Mouse (Mus musculus): Measurements from ENCODE around the gene Nfat5.
A peak's percentile ranks its signal among the peaks of the same experiment; 100 is the strongest.

Nfat5 gene

GRCm38 (mm10) chr8:107292119-107292927, 947 bp upstream of the Nfat5 start:
- DNase-seq (ENCODE audit: low read depth, low spot score): no peak

GRCm38 (mm10) chr8:107293641-107294628, 665 bp downstream of the Nfat5 start:
- DNase-seq (ENCODE audit: low read depth, low spot score): no peak

- DNase-seq (ENCODE audit: low read depth, low spot score): no peak
These were observed 2.2 kb downstream of the Nfat5 start for GRCm38 (mm10) chr8:107295450-107295849.

GRCm38 (mm10) chr8:107311876-107312275, 18.6 kb downstream of the Nfat5 start:
- DNase-seq (ENCODE audit: low read depth, low spot score): no peak

- peak; percentile 71 for DNase-seq (ENCODE audit: low read depth, low spot score)
These were observed 30.9 kb downstream of the Nfat5 start for GRCm38 (mm10) chr8:107324142-107324541.

GRCm38 (mm10) chr8:107329595-107329994, 36.3 kb downstream of the Nfat5 start:
- no peak for DNase-seq (ENCODE audit: low read depth, low spot score)

GRCm38 (mm10) chr8:107336480-107336879, 43.2 kb downstream of the Nfat5 start:
- DNase-seq (ENCODE audit: low read depth, low spot score): no peak

- no peak for DNase-seq (ENCODE audit: low read depth, low spot score)
These were observed 77.0 kb downstream of the Nfat5 start for GRCm38 (mm10) chr8:107370311-107370710.

- no peak for DNase-seq (ENCODE audit: low read depth, low spot score)
These were observed 84.1 kb downstream of the Nfat5 start for GRCm38 (mm10) chr8:107377346-107377745.

GRCm38 (mm10) chr8:107380734-107381133, 87.5 kb downstream of the Nfat5 start:
- no peak for DNase-seq (ENCODE audit: low read depth, low spot score)

GRCm38 (mm10) chr8:107381666-107382065, 88.4 kb downstream of the Nfat5 start:
- no peak for DNase-seq (ENCODE audit: low read depth, low spot score)

- DNase-seq (ENCODE audit: low read depth, low spot score): no peak
These were observed 89.6 kb downstream of the Nfat5 start for GRCm38 (mm10) chr8:107382898-107383297.

GRCm38 (mm10) chr8:107384651-107385050, 91.4 kb downstream of the Nfat5 start:
- DNase-seq (ENCODE audit: low read depth, low spot score): no peak

GRCm38 (mm10) chr8:107385063-107385462, 91.8 kb downstream of the Nfat5 start:
- no peak for DNase-seq (ENCODE audit: low read depth, low spot score)

- DNase-seq (ENCODE audit: low read depth, low spot score): no peak
These were observed 92.9 kb downstream of the Nfat5 start for GRCm38 (mm10) chr8:107386171-107386570.

- no peak for DNase-seq (ENCODE audit: low read depth, low spot score)
These were observed 93.4 kb downstream of the Nfat5 start for GRCm38 (mm10) chr8:107386642-107387041.

- no peak for DNase-seq (ENCODE audit: low read depth, low spot score)
These were observed 94.6 kb downstream of the Nfat5 start for GRCm38 (mm10) chr8:107387861-107388260.

- no peak for DNase-seq (ENCODE audit: low read depth, low spot score)
These were observed 96.3 kb downstream of the Nfat5 start for GRCm38 (mm10) chr8:107389557-107389956.

- DNase-seq (ENCODE audit: low read depth, low spot score): no peak
These were observed 97.3 kb downstream of the Nfat5 start for GRCm38 (mm10) chr8:107390476-107391135.

- no peak for DNase-seq (ENCODE audit: low read depth, low spot score)
These were observed 97.9 kb downstream of the Nfat5 start for GRCm38 (mm10) chr8:107391136-107391516.

- no peak for DNase-seq (ENCODE audit: low read depth, low spot score)
These were observed 102.1 kb downstream of the Nfat5 start for GRCm38 (mm10) chr8:107395397-107395796.
